In genomic region chr5:84632851-84633250, GRCm38 (mm10) we compare ENCODE assay signal across 27 mouse cellular contexts.
"Had no signal": no experiment of that assay in that cellular context is flagged by ENCODE, and none has a peak within 500 bp of the region (broad histone marks: within the 10 kb centered on the region; RNA-seq: fewer than 3 reads in every experiment).

No protein-coding gene starts in this region.

- H3K27me3 ChIP-seq: heart, embryonic 12.5 days; hindbrain, embryonic 12.5 days; intestine, embryonic 15.5 days; limb, embryonic 12.5 days; liver, embryonic 13.5 days had no signal

- DNase-seq: gastrocnemius, adult 2 months; gastrocnemius, postnatal 10 days; gastrocnemius, postnatal 25 days; heart, adult 18-20 months; heart, postnatal 10 days; heart, postnatal 4 days; kidney, adult 18-20 months; kidney, adult 8-10 months; kidney, postnatal 10 days; kidney, postnatal 25 days; kidney, postnatal 4 days; liver; liver, embryonic 13.5 days had no signal

- ATAC-seq: hindbrain, embryonic 16.5 days; inflammation-experienced regulatory T-cells, adult 6 months; intestine, embryonic 15.5 days; intestine, postnatal 0 days had no signal

- H3K9ac ChIP-seq: heart, embryonic 12.5 days; hindbrain, embryonic 12.5 days; hindbrain, embryonic 14.5 days; intestine, embryonic 15.5 days; limb, embryonic 12.5 days; liver, embryonic 13.5 days had no signal

- H3K4me1 ChIP-seq: heart, embryonic 10.5 days; heart, embryonic 12.5 days; hindbrain, embryonic 10.5 days; hindbrain, embryonic 12.5 days; intestine, embryonic 15.5 days; liver, embryonic 13.5 days had no signal

- H3K36me3 ChIP-seq: heart, embryonic 10.5 days; heart, embryonic 12.5 days; hindbrain, embryonic 10.5 days; hindbrain, embryonic 12.5 days; intestine, embryonic 15.5 days; limb, embryonic 10.5 days; limb, embryonic 12.5 days; liver, embryonic 13.5 days had no signal

- H3K4me2 ChIP-seq: heart, embryonic 12.5 days; hindbrain, embryonic 12.5 days; hindbrain, embryonic 14.5 days; intestine, embryonic 15.5 days; limb, embryonic 12.5 days; liver, embryonic 11.5 days; liver, embryonic 13.5 days had no signal

- H3K4me3 ChIP-seq: gastrocnemius, adult 2 months; heart, embryonic 10.5 days; heart, embryonic 12.5 days; hindbrain, embryonic 10.5 days; hindbrain, embryonic 12.5 days; intestine, embryonic 15.5 days; layer of hippocampus, adult 2 months; left cerebral cortex, adult 2 months; limb, embryonic 10.5 days; limb, embryonic 12.5 days; liver, embryonic 13.5 days had no signal

- H3K27ac ChIP-seq: gastrocnemius, adult 2 months; heart, embryonic 10.5 days; hindbrain, embryonic 10.5 days; hindbrain, embryonic 12.5 days; hindbrain, embryonic 14.5 days; intestine, embryonic 15.5 days; layer of hippocampus, adult 2 months; left cerebral cortex, adult 2 months; limb, embryonic 10.5 days; limb, embryonic 12.5 days; liver, embryonic 13.5 days had no signal

- H3K9me3 ChIP-seq: heart, embryonic 10.5 days; heart, embryonic 12.5 days; hindbrain, embryonic 10.5 days; hindbrain, embryonic 12.5 days; intestine, embryonic 15.5 days; limb, embryonic 10.5 days; limb, embryonic 12.5 days; liver, embryonic 13.5 days had no signal
